In genomic region chr2:64458171-64458570, GRCm38 (mm10) we compare ENCODE assay signal across 7 mouse cellular contexts.
A peak's percentile ranks its signal among the peaks of the same experiment; 100 is the strongest.
DNase-seq lines count a peak whose midpoint lies in the region; ATAC-seq and TF ChIP-seq lines count a peak whose summit lies in the region.

No protein-coding gene starts in this region.

- H3K9ac ChIP-seq in kidney, embryonic 15.5 days: no peak overlapping the region
- H3K9ac ChIP-seq in ES-E14 (ENCODE audit: insufficient read depth, low read depth, low read length, poor library complexity, severe bottlenecking): no peak overlapping the region

- in situ Hi-C loops in ES-E14 (cut with MboI; ENCODE audit: low sequenced_read_pairs in 2 of 2, unreplicated experiment in 2 of 2): loop anchor here (25.0 kb wide), 1 partner anchor 946 kb away; no protein-coding TSS in a partner anchor

- ATAC-seq in kidney, embryonic 15.5 days (replicated peaks; ENCODE audit: low FRiP score): no peak

- H3K27ac ChIP-seq in kidney, embryonic 15.5 days: no peak overlapping the region
- no peak overlapping the region for H3K27ac ChIP-seq in ES-E14 (ENCODE audit: insufficient read depth, low read depth, low read length, poor library complexity, severe bottlenecking)
- H3K27ac ChIP-seq in layer of hippocampus, adult 2 months: no peak overlapping the region

- 64% methylated on average over 5 of the region's 5 CpGs for WGBS in kidney, embryonic 15.5 days

- no peaks in the 10 kb centered on the region for H3K36me3 ChIP-seq in kidney, embryonic 15.5 days
- H3K36me3 ChIP-seq in ES-E14 (ENCODE audit: control insufficient read depth, insufficient read depth, low read length, poor library complexity, severe bottlenecking): no peaks in the 10 kb centered on the region

- H3K4me3 ChIP-seq in kidney, embryonic 15.5 days (replicated peaks): no peak overlapping the region
- H3K4me3 ChIP-seq in ES-E14 (ENCODE audit: insufficient read depth in 1 of 2, low read depth in 1 of 2, low read length in 2 of 2, poor library complexity in 1 of 2, severe bottlenecking in 1 of 2): no peak overlapping the region
- no peak overlapping the region for H3K4me3 ChIP-seq in layer of hippocampus, adult 2 months

- H3K4me1 ChIP-seq in kidney, embryonic 15.5 days: 0 out of 2 replicates have a peak, but pooled peaks cover 5% of the 10 kb centered on the region
- no peaks in the 10 kb centered on the region for H3K4me1 ChIP-seq in ES-E14 (ENCODE audit: control insufficient read depth in 2 of 2, insufficient read depth in 2 of 2, low read length in 2 of 2, poor library complexity in 1 of 2)

- H3K4me2 ChIP-seq in kidney, embryonic 15.5 days: no peak overlapping the region

- TF ChIP-seq CTCF in layer of hippocampus, adult 2 months (conservative IDR thresholded peaks at IDR 0.05): peak; percentile 78

- no peaks in the 10 kb centered on the region for H3K9me3 ChIP-seq in kidney, embryonic 15.5 days (replicated peaks)
- H3K9me3 ChIP-seq in ES-E14 (ENCODE audit: control insufficient read depth, insufficient read depth, low read depth, low read length): no peaks in the 10 kb centered on the region

- H3K27me3 ChIP-seq in kidney, embryonic 15.5 days: no peaks in the 10 kb centered on the region

- DNase-seq in kidney, adult 18-20 months: peak; percentile 44
- DNase-seq in ES-E14 (ENCODE audit: low read depth, low spot score) (peak; percentile 52), WW6 (ENCODE audit: low read depth, low spot score) (peak; percentile 11)
- DNase-seq in layer of hippocampus, adult 2 months (ENCODE audit: low spot score in 2 of 2): no peak
- DNase-seq in testis, postnatal 14 days (ENCODE audit: low spot score): peak; percentile 16
- no peak for DNase-seq in thymus, postnatal 0 days (ENCODE audit: low spot score)

TF ChIP-seq in ES-E14, 5 proteins besides CTCF, POLR2A, EP300 and RAD21:
- peak; percentile 57; the same call in 1 of the 2 replicates for TF ChIP-seq ZC3H11A (IDR thresholded peaks at IDR 0.05; ENCODE audit: borderline replicate concordance, low read depth, low read length)
- TF ChIP-seq CHD2 (IDR thresholded peaks at IDR 0.05; ENCODE audit: low read depth, low read length): no peak
- TF ChIP-seq HCFC1 (IDR thresholded peaks at IDR 0.05; ENCODE audit: borderline replicate concordance, insufficient read depth, low read length): no peak

Comparison
In these comparisons a context has a peak if more than half of its experiments do, and no peak if none do; other contexts are left out.
1. DNase-seq: peak in kidney, adult 18-20 months (single experiment), ES-E14 (single experiment), WW6 (single experiment) and testis, postnatal 14 days (single experiment); none in layer of hippocampus, adult 2 months (0 of 2) and thymus, postnatal 0 days (single experiment).